Mouse (Mus musculus): ENCODE measurements at regions not wholly inside any gene's neighbourhood (a gene's known extent, or its start where the extent isn't known, plus 50 kb on each side); places are given as distances from the start of the nearest gene placed in this dataset.

GRCm38 (mm10) chr16:5668403-5668967 is 216.7 kb upstream of the Rbfox1 start:
- DNase-seq (ENCODE audit: low spot score) (no peak), ATAC-seq (ENCODE audit: low FRiP score, low TSS enrichment) (no peak)
- TF ChIP-seq CTCF (IDR thresholded peaks at IDR 0.05; ENCODE audit: low read depth): no peak
- TF ChIP-seq EP300 (optimal IDR thresholded peaks at IDR 0.05): no peak
- H3K4me2 ChIP-seq (replicated peaks; ENCODE audit: low read depth): no peak overlapping the region
- no peak overlapping the region for H3K27ac ChIP-seq (replicated peaks)
- H3K4me3 ChIP-seq (ENCODE audit: low read depth, low read length): no peak overlapping the region
- H3K27me3 ChIP-seq (ENCODE audit: control insufficient read depth, insufficient read depth, low read length): no peaks in the 10 kb centered on the region
- WGBS: 84% methylated on average over 4 of the region's 4 CpGs
- H3K9ac ChIP-seq (ENCODE audit: low read length): no peak overlapping the region
- H3K9me3 ChIP-seq (ENCODE audit: control insufficient read depth, low read length): no peaks in the 10 kb centered on the region
- H3K36me3 ChIP-seq (ENCODE audit: control insufficient read depth, insufficient read depth, low read length): no peaks in the 10 kb centered on the region
- H3K4me1 ChIP-seq (replicated peaks; ENCODE audit: control insufficient read depth, insufficient read depth): no peaks in the 10 kb centered on the region

GRCm38 (mm10) chr16:5661918-5662317 is 223.2 kb upstream of the Rbfox1 start:
- 44% methylated on average over 5 of the region's 5 CpGs for WGBS
- Histone ChIP-seq H3K4me1 (replicated peaks; ENCODE audit: control insufficient read depth, insufficient read depth) (no peaks in the 10 kb centered on the region), H3K27ac (replicated peaks) (no peak overlapping the region), H3K9me3 (ENCODE audit: control insufficient read depth, low read length) (no peaks in the 10 kb centered on the region), H3K4me3 (ENCODE audit: low read depth, low read length) (no peak overlapping the region), H3K4me2 (replicated peaks; ENCODE audit: low read depth) (no peak overlapping the region), H3K36me3 (ENCODE audit: control insufficient read depth, insufficient read depth, low read length) (no peaks in the 10 kb centered on the region), H3K27me3 (ENCODE audit: control insufficient read depth, insufficient read depth, low read length) (no peaks in the 10 kb centered on the region), H3K9ac (ENCODE audit: low read length) (no peak overlapping the region)
- ATAC-seq (ENCODE audit: low FRiP score, low TSS enrichment) (no peak), DNase-seq (ENCODE audit: low spot score) (no peak)
- TF ChIP-seq CTCF (IDR thresholded peaks at IDR 0.05; ENCODE audit: low read depth) (no peak), EP300 (optimal IDR thresholded peaks at IDR 0.05) (no peak)

DNA sequence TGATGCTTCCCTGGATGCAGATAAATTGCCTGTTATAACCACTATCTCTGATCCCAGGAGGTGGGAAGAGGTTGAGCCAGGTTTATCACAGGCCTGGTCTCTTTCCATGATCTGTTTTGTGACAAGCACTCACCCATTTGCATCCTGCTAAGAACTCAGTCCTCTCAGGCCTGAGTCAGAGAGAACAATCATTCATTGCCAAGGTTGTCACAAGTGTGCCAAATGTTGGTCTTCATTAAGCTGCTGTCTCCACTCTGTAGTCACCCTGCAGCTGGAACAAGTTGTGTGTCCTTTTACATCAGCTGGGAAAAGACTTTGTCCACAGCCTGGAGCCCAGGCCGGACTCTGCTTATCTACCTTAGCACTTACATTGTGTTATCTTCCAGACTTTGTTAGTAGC is 233.6 kb upstream of the Rbfox1 start:
- H3K9me3 ChIP-seq (ENCODE audit: control insufficient read depth, low read length): no peaks in the 10 kb centered on the region
- TF ChIP-seq CTCF (IDR thresholded peaks at IDR 0.05; ENCODE audit: low read depth) (no peak), EP300 (optimal IDR thresholded peaks at IDR 0.05) (no peak)
- H3K27me3 ChIP-seq (ENCODE audit: control insufficient read depth, insufficient read depth, low read length): no peaks in the 10 kb centered on the region
- H3K27ac ChIP-seq (replicated peaks): no peak overlapping the region
- whole genome bisulfite sequencing: 64% methylated on average over 1 of the region's 1 CpGs
- no peak for DNase-seq (ENCODE audit: low spot score)
- no peaks in the 10 kb centered on the region for H3K4me1 ChIP-seq (replicated peaks; ENCODE audit: control insufficient read depth, insufficient read depth)
- no peak overlapping the region for H3K9ac ChIP-seq (ENCODE audit: low read length)
- H3K4me2 ChIP-seq (replicated peaks; ENCODE audit: low read depth): no peak overlapping the region
- ATAC-seq (ENCODE audit: low FRiP score, low TSS enrichment): no peak
- H3K4me3 ChIP-seq (ENCODE audit: low read depth, low read length): no peak overlapping the region
- no peaks in the 10 kb centered on the region for H3K36me3 ChIP-seq (ENCODE audit: control insufficient read depth, insufficient read depth, low read length)

DNA sequence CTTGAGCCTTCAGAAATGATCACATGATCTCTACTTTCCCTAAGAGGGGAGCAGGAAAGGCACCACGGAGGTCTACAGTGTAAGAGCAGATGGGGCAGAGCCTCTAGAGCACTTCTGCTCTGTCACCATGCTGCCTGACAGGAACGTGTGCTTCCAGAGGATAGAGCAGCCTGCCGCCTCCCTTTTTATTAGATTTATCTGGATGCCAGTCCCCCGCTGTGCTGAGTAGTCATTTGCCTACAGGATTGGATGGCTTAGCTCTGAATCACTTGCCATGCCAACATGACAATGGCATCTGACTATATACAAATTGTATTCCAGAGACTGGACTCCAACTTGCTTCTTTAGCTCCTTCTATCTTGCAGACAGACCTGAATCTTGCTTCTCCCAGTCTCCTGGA is 234.2 kb upstream of the Rbfox1 start:
- 56% methylated on average over 4 of the region's 4 CpGs for WGBS

DNA sequence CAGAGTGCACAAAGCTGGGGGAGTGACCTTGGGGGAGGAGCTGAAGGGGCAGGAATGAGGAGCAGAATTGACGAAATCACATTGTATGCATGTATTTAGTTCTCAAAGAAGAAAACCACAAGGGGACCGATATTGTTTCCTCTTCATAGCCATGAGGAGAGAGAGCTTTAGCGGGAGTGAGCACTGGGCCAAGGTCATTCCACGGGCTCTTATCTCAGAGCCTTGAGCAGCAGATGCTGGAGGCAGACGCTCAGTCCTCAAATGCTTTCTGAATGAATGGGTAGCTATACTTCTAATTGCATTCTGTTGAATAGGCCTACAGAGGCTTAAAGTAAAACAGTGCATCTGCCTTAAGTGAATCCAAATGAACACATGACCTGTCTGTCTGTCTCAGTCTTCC is 245.2 kb upstream of the Rbfox1 start:
- TF ChIP-seq EP300 (optimal IDR thresholded peaks at IDR 0.05) (no peak), CTCF (IDR thresholded peaks at IDR 0.05; ENCODE audit: low read depth) (no peak)
- no peak overlapping the region for H3K27ac ChIP-seq (replicated peaks)
- no peaks in the 10 kb centered on the region for H3K36me3 ChIP-seq (ENCODE audit: control insufficient read depth, insufficient read depth, low read length)

More for the DNA sequence above, 234.2 kb upstream of the Rbfox1 start:
- Histone ChIP-seq H3K4me1 (replicated peaks; ENCODE audit: control insufficient read depth, insufficient read depth) (no peaks in the 10 kb centered on the region), H3K27me3 (ENCODE audit: control insufficient read depth, insufficient read depth, low read length) (no peaks in the 10 kb centered on the region), H3K9me3 (ENCODE audit: control insufficient read depth, low read length) (no peaks in the 10 kb centered on the region), H3K9ac (ENCODE audit: low read length) (no peak overlapping the region), H3K36me3 (ENCODE audit: control insufficient read depth, insufficient read depth, low read length) (no peaks in the 10 kb centered on the region), H3K4me3 (ENCODE audit: low read depth, low read length) (no peak overlapping the region), H3K4me2 (replicated peaks; ENCODE audit: low read depth) (no peak overlapping the region), H3K27ac (replicated peaks) (no peak overlapping the region)
- TF ChIP-seq EP300 (optimal IDR thresholded peaks at IDR 0.05): no peak
- no peak for TF ChIP-seq CTCF (IDR thresholded peaks at IDR 0.05; ENCODE audit: low read depth)
- ATAC-seq (ENCODE audit: low FRiP score, low TSS enrichment) (no peak), DNase-seq (ENCODE audit: low spot score) (no peak)

DNA sequence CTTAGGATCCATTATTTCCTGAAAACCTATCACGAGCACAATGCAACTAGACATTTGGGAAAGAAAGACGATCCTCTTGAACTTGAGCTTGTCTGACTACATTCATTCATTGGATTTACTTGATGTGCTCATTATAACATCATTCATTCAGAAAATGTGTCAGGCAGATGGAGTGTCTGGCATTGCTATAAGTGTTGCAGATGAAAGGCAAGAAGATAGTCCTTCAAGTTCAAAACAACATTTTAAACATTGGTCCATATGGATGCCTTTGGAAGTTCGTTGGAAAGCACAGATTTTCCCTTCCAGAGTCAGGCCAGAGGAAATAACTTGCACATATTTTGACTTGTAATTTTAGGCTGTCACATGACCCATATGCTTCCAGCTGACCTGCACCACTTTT is 255.2 kb upstream of the Rbfox1 start:
- no peaks in the 10 kb centered on the region for H3K4me1 ChIP-seq (replicated peaks; ENCODE audit: control insufficient read depth, insufficient read depth)
- H3K36me3 ChIP-seq (ENCODE audit: control insufficient read depth, insufficient read depth, low read length): no peaks in the 10 kb centered on the region
- H3K27ac ChIP-seq (replicated peaks): no peak overlapping the region
- 66% methylated on average over 3 of the region's 3 CpGs for WGBS
- no peak for ATAC-seq (ENCODE audit: low FRiP score, low TSS enrichment)
- DNase-seq (ENCODE audit: low spot score): no peak
- H3K9me3 ChIP-seq (ENCODE audit: control insufficient read depth, low read length): no peaks in the 10 kb centered on the region
- no peaks in the 10 kb centered on the region for H3K27me3 ChIP-seq (ENCODE audit: control insufficient read depth, insufficient read depth, low read length)
- H3K9ac ChIP-seq (ENCODE audit: low read length): no peak overlapping the region
- no peak overlapping the region for H3K4me2 ChIP-seq (replicated peaks; ENCODE audit: low read depth)
- H3K4me3 ChIP-seq (ENCODE audit: low read depth, low read length): no peak overlapping the region
- TF ChIP-seq EP300 (optimal IDR thresholded peaks at IDR 0.05) (no peak), CTCF (IDR thresholded peaks at IDR 0.05; ENCODE audit: low read depth) (no peak)

More for the DNA sequence above, 245.2 kb upstream of the Rbfox1 start:
- WGBS: 62% methylated on average over 5 of the region's 5 CpGs
- Histone ChIP-seq H3K4me2 (replicated peaks; ENCODE audit: low read depth) (no peak overlapping the region), H3K4me1 (replicated peaks; ENCODE audit: control insufficient read depth, insufficient read depth) (no peaks in the 10 kb centered on the region), H3K27me3 (ENCODE audit: control insufficient read depth, insufficient read depth, low read length) (no peaks in the 10 kb centered on the region), H3K9ac (ENCODE audit: low read length) (no peak overlapping the region), H3K9me3 (ENCODE audit: control insufficient read depth, low read length) (no peaks in the 10 kb centered on the region), H3K4me3 (ENCODE audit: low read depth, low read length) (no peak overlapping the region)
- DNase-seq (ENCODE audit: low spot score) (no peak), ATAC-seq (ENCODE audit: low FRiP score, low TSS enrichment) (no peak)

Measured in stomach, postnatal 0 days (tissue).